Mouse (Mus musculus) embryonic fibroblast, embryonic 13.5 days (primary cell): ENCODE data around the gene Psmd9. TPM values are rescaled to one million over a fixed set of nuclear protein-coding genes. Genes with fewer than 3 reads are reported as not detected.

Source experiments
- H3K27ac ChIP-seq: 2 replicates; pipeline ENCODE4 v1.5.1; 2012; ENCODE audit warnings: low read length, control low read depth, inconsistent platforms; ENCODE audit not compliant: insufficient read depth
- H3K4me1 ChIP-seq: 2 replicates; pipeline ENCODE4 v1.6.1; 2011; ENCODE audit warnings: low read length; ENCODE audit not compliant: control insufficient read depth, insufficient read depth
- H3K4me3 ChIP-seq: 2 replicates; pipeline ENCODE4 v1.5.1; 2011; ENCODE audit warnings: mild to moderate bottlenecking, control low read depth, low read length; ENCODE audit not compliant: insufficient read depth
- CTCF ChIP-seq: IDR thresholded peaks from 2 replicates; pipeline ENCODE4 v1.5.1; 2011; ENCODE audit warnings: mild to moderate bottlenecking, control low read depth, low read length, moderate library complexity, borderline replicate concordance; ENCODE audit not compliant: insufficient read depth
- POLR2A ChIP-seq: IDR thresholded peaks from 2 replicates; pipeline ENCODE4 v1.6.1; 2011; ENCODE audit warnings: low read depth, mild to moderate bottlenecking, control low read depth, low read length, moderate library complexity
- polyA plus RNA-seq: library from polyadenylated mRNA; stranded (reverse); fragments of >200 nt; gene quantifications from 2 replicates; pipeline ENCODE4 v1.2.4, GENCODE M21; 2011; ENCODE audit warnings: low read depth; ENCODE audit not compliant: missing spikeins, insufficient read length

Psmd9 gene
- polyA plus RNA-seq, 1 experiment: 28.4 TPM

DNA sequence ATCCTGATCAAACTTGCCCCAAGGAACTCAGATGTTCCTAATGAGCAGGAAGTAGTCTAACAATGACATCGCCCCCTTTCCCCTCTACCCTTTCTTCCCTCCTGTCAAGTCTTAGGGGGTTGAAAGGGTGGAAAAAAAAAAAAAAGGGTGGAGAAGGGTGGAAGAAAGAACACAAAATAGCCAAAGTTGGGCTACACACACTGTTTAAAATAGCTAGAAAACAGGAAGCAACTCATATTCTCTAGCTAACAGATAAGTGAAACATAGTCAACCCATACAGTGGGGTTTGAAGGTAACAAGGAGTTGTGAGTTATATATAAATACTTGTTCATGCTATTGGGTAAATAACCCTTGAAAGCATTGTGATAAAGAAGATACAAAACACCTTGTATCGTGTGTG is 63.0 kb downstream of the Psmd9 start:
- H3K27ac ChIP-seq: no peak overlapping the region
- TF ChIP-seq CTCF: no peak
- no peak for TF ChIP-seq POLR2A
- no peaks in the 10 kb centered on the region for H3K4me1 ChIP-seq
- no peak overlapping the region for H3K4me3 ChIP-seq

DNA sequence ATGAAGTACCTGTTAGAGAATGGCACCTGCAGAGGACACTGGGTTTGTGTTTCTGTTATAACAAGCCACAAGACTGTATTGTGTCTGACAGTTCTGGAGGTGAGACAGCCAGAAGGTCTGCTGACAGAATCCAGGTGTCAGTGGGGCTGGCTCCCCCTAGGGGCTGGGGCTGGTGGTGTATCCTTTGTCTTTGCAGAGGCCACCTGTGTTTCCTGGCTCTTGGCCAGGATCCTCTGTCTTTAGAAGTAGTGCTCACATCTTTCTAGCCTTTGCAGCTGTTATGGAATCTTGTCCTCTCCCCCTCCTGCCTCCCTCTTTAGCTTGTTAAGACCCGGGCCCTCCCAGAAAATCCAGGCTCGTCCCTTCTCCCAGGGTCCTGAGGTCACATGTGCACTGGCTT is 66.5 kb downstream of the Psmd9 start:
- Histone ChIP-seq H3K27ac (no peak overlapping the region), H3K4me1 (no peaks in the 10 kb centered on the region), H3K4me3 (no peak overlapping the region)
- TF ChIP-seq POLR2A: no peak
- peak; percentile 28; the same call in 1 of the 2 replicates for TF ChIP-seq CTCF

DNA sequence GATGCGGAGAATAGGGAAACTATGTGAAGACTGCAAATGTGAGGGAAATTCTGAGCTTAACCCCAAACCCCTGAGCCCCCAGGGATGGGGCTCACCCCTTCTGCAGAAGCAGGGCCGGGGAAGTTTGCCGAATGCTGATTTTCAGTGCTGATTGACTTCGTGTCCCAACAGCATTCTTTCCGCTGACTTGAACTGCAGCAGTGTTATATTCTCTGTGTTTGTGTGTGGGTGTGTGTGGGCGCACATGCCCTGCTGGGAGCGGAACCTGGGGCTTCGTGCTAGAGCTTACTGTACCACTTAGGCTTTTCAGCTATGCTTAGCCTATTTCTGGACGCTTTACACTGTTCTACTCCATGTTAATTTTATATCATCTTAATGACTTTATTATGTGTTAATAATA is 67.2 kb downstream of the Psmd9 start:
- Histone ChIP-seq H3K4me3 (no peak overlapping the region), H3K4me1 (no peaks in the 10 kb centered on the region), H3K27ac (no peak overlapping the region)
- TF ChIP-seq CTCF: no peak
- no peak for TF ChIP-seq POLR2A

DNA sequence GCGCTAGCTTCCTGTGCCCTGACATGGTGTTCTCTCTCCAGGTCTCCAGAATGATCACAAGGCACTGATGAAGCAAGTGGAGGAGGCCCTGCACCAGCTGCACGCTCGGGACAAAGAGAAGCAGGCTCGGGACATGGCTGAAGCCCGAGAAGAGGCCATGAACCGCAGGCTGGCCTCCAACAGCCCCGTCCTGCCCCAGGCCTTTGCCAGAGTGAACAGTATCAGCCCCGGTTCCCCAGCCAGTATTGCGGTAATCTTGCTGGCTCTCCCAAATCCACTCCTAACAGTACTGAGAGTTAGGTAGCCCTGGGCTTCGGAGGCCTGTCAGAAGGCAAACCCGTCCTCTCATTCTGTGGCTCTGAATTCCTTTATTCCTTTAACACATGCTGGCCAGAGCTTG is 70.3 kb downstream of the Psmd9 start:
- TF ChIP-seq POLR2A: no peak
- TF ChIP-seq CTCF: no peak
- Histone ChIP-seq H3K4me3 (no peak overlapping the region), H3K4me1 (no peaks in the 10 kb centered on the region), H3K27ac (no peak overlapping the region)

DNA sequence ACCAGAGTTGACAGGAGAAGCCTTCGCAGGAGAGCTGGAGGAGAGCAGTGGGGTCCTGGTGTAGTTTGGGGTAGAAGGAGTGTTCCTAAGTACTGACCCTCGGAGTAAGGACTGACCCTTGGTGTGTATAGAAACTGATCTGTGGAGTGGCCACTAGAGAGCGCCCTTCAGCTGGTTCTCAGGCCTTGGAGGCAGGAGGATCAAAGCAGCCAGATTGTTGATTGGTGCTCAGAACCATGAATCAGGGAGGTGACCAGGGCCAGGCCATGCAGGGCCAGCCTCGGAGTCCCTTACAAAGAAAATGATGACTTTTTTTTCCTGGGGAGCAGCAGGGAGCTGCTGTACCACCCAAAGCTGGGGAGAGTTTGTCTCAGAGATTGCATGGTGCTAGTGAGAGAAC is 76.3 kb downstream of the Psmd9 start:
- Histone ChIP-seq H3K27ac (no peak overlapping the region), H3K4me3 (no peak overlapping the region), H3K4me1 (no peaks in the 10 kb centered on the region)
- TF ChIP-seq CTCF: peak; percentile 71; the same call in 1 of the 2 replicates
- TF ChIP-seq POLR2A: no peak

DNA sequence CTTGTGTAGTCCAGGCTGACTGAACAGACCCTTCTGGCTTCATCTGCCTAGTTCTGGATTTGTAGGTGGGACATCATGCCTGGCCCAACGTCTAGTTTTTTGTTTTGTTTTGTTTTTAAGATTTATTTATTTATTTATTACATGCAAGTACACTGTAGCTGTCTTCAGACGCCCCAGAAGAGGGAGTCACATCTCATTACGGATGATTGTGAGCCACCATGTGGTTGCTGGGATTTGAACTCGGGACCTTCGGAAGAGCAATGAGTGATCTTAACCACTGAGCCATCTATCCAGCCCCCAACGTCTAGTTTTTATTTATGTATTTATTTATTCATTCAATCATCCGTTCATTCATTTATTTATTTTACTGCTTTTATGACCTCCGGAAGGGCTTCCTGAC is 82.2 kb downstream of the Psmd9 start:
- Histone ChIP-seq H3K4me3 (no peak overlapping the region), H3K4me1 (no peaks in the 10 kb centered on the region), H3K27ac (no peak overlapping the region)
- no peak for TF ChIP-seq CTCF
- TF ChIP-seq POLR2A: no peak

DNA sequence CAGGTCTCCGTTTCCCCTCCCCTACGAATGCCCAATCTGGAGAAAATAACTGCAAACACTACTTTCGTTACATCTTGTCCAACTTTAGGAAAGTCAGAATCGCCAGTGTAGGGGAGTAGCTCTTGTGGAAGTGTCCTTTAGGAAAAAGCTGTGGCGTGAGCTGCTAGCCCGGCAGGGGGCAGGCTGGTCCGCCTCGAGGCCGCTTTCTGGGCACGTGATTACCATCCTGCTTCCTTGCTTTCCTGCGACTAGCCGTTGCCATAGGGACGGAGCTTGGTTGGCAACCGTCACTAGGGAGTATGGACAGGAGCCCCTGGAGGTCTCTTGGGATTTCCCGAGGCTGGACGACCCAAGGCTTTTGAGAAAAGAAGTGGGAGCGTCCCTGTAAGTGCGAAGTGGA is 82.6 kb downstream of the Psmd9 start, which contains the start of gene Wdr66:
Wdr66 (plus strand) TSS at position 269 of the 400 bp plus-strand sequence.
- Histone ChIP-seq H3K4me3 (no peak within 1 kb of the TSS), H3K4me1 (no peaks in the 10 kb centered on the region), H3K27ac (no peak within 1 kb of the TSS)
- TF ChIP-seq POLR2A (no peak), CTCF (peak; percentile 86)

DNA sequence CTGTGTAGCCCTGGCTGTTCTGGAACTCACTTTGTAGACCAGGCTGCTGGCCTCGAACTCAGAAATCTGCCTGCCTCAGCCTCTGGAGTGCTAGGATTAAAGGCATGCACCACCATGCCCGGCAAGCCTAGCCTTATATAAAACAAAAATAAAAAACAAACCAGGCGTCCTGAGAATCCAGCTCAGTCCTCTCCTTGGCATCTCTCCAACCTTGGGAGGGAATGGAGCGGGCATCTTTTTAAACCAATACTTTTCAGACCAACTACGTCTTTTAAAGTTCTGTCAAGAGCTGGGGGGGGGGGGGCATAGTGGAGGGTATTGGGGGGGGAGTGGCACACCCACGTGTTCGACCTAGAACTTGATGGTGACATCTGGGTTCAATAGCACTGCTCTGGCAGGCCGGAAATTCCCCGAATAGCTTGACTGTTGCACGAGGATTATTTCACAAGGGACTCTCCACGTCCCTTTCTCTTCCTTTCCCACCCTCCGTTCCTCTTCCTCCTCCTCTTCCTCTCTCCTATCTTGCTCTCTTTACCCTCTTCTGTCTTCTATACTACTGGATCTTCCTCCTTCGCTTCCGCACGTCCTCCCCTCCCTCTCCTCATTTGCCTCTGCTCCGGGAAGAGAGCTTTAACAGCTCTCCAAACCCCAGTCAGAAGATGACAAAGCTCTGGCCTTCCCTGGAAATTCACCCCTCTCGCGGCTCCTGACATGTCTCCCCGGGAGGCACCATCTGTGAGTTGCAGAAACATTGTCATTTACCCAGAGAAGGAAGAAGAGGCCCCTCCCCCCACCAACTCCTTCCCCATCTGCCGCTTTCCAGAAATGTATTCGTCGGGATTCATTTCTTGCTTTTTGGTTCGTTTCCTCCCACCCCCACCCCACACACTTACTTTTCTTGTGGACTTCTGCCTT is 87.9 kb downstream of the Psmd9 start:
- peak; percentile 39 for TF ChIP-seq POLR2A
- TF ChIP-seq CTCF: no peak
- peak overlapping the region; percentile 92 for H3K27ac ChIP-seq
- no peak overlapping the region for H3K4me3 ChIP-seq
- 0 out of 2 replicates have a peak, but pooled peaks cover 6% of the 10 kb centered on the region for H3K4me1 ChIP-seq

DNA sequence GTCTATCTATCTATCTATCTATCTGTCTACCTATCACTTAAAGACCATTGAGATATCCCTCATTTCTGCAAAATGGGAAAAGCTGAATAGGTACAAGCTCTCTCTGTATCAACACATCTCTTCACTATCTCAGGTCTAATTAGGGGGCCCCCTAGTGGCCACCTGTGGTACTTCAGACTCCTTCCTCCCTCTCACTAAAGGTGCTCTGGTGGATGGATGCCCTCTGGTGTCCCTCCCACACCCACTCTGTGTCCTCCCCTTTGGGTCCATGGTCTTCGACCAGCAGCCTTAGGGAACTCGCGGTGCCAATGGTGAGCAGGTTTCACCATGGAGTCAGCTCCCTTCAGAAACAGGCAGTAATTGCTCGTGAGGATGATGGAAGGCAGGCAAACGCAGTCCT is 89.8 kb downstream of the Psmd9 start:
- TF ChIP-seq CTCF: no peak
- no peak for TF ChIP-seq POLR2A
- H3K27ac ChIP-seq: no peak overlapping the region
- H3K4me1 ChIP-seq: 0 out of 2 replicates have a peak, but pooled peaks cover 6% of the 10 kb centered on the region
- no peak overlapping the region for H3K4me3 ChIP-seq

DNA sequence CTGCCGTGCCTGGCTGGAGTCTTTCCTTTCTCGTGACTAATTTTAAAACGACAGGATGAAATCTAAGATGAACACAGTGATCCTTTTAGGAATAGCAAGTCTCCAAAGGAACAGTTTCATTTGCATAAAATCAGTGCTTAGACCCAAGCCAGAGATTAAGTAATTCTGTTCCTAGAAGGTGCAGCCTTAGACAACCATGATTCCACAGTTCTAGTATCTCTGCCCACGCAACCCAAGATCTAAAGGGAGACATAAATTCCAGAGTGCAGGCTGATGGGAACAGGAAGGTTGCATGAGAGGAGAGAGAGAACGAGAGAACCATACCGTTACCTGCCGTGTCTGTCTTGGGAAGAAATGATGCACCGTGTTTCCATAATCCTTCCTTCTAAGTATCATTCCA is 91.5 kb downstream of the Psmd9 start:
- Histone ChIP-seq H3K4me1 (0 out of 2 replicates have a peak, but pooled peaks cover 6% of the 10 kb centered on the region), H3K27ac (no peak overlapping the region), H3K4me3 (no peak overlapping the region)
- TF ChIP-seq POLR2A (no peak), CTCF (no peak)
